Mouse (Mus musculus) 3134 (cell line): ENCODE measurements around the gene Eya3.

Experiments used
- DNase-seq: peaks from one replicate; pipeline ENCODE4 v3.0.0-alpha.2; 2011; ENCODE audit warnings: low spot score; ENCODE audit not compliant: insufficient read length; ENCODE audit errors: extremely low read depth

The Eya3 gene

GRCm38 (mm10) chr4:132639191-132639713 lies 465 bp downstream of the Eya3 start:
- DNase-seq = no peak

GRCm38 (mm10) chr4:132647439-132647838 lies 8.7 kb downstream of the Eya3 start:
- no peak for DNase-seq

- no peak for DNase-seq
Observed at GRCm38 (mm10) chr4:132649271-132649999, 10.6 kb downstream of the Eya3 start.

GRCm38 (mm10) chr4:132652842-132653241 lies 14.1 kb downstream of the Eya3 start:
- DNase-seq = peak; percentile 67

- DNase-seq = no peak
Observed at GRCm38 (mm10) chr4:132653799-132654198, 15.0 kb downstream of the Eya3 start.

GRCm38 (mm10) chr4:132655290-132655689 lies 16.5 kb downstream of the Eya3 start:
- DNase-seq = no peak

GRCm38 (mm10) chr4:132659106-132659505 lies 20.3 kb downstream of the Eya3 start:
- DNase-seq = no peak

GRCm38 (mm10) chr4:132672697-132673096 lies 33.9 kb downstream of the Eya3 start:
- DNase-seq = no peak

- no peak for DNase-seq
Observed at GRCm38 (mm10) chr4:132676771-132677539, 38.2 kb downstream of the Eya3 start.

- no peak for DNase-seq
Observed at GRCm38 (mm10) chr4:132689634-132690033, 50.8 kb downstream of the Eya3 start.

GRCm38 (mm10) chr4:132693366-132693765 lies 54.6 kb downstream of the Eya3 start:
- DNase-seq = no peak

- no peak for DNase-seq
Observed at GRCm38 (mm10) chr4:132702076-132702475, 63.3 kb downstream of the Eya3 start.

GRCm38 (mm10) chr4:132706885-132707284 lies 68.1 kb downstream of the Eya3 start:
- DNase-seq = no peak

- no peak for DNase-seq
Observed at GRCm38 (mm10) chr4:132713181-132713580, 74.4 kb downstream of the Eya3 start.

- no peak for DNase-seq
Observed at GRCm38 (mm10) chr4:132718251-132718650, 79.5 kb downstream of the Eya3 start.

GRCm38 (mm10) chr4:132728233-132728632 lies 89.4 kb downstream of the Eya3 start:
- no peak for DNase-seq

GRCm38 (mm10) chr4:132731616-132732015 lies 92.8 kb downstream of the Eya3 start:
- no peak for DNase-seq

GRCm38 (mm10) chr4:132732148-132732684 lies 93.4 kb downstream of the Eya3 start, which contains the start of gene Xkr8:
Gene Xkr8 (minus strand): TSS chr4:132732546.
- peak; percentile 80 for DNase-seq

GRCm38 (mm10) chr4:132733071-132733770 lies 94.4 kb downstream of the Eya3 start:
- no peak for DNase-seq

GRCm38 (mm10) chr4:132734766-132735165 lies 96.0 kb downstream of the Eya3 start:
- no peak for DNase-seq

GRCm38 (mm10) chr4:132735389-132735788 lies 96.6 kb downstream of the Eya3 start:
- no peak for DNase-seq
